Mouse (Mus musculus): ENCODE results near the gene Mrpl53. TPM values are rescaled to one million over a fixed set of nuclear protein-coding genes. Genes with fewer than 3 reads are reported as not detected.
A peak's percentile ranks its signal among the peaks of the same experiment; 100 is the strongest.

Mrpl53 gene
- polyA plus RNA-seq, 1 experiment from 2014 or later, result 133 TPM

- Histone ChIP-seq H3K27ac (replicated peaks) (no peak overlapping the region; the same call in 1 of the 2 replicates), H3K4me1 (replicated peaks) (peaks cover 66% of the 10 kb centered on the region), H3K9me3 (no peaks in the 10 kb centered on the region), H3K27me3 (no peaks in the 10 kb centered on the region), H3K4me3 (no peak overlapping the region), H3K4me2 (no peak overlapping the region), H3K36me3 (peaks cover 32% of the 10 kb centered on the region), H3K9ac (no peak overlapping the region)
- ATAC-seq (ENCODE audit: low read depth), result no peak
- WGBS, result 90% methylated on average over 13 of the region's 13 CpGs
Observed at GRCm38 (mm10) chr6:83117616-83118015, 8.8 kb downstream of the Mrpl53 start.

- H3K9ac ChIP-seq, result no peak overlapping the region
- no peak overlapping the region for H3K4me2 ChIP-seq
- H3K36me3 ChIP-seq, result peaks cover 32% of the 10 kb centered on the region
- 84% methylated on average over 11 of the region's 11 CpGs for WGBS
- H3K27me3 ChIP-seq, result no peaks in the 10 kb centered on the region
- H3K4me3 ChIP-seq, result no peak overlapping the region
- H3K27ac ChIP-seq (replicated peaks), result no peak overlapping the region
- no peak for ATAC-seq (ENCODE audit: low read depth)
- no peaks in the 10 kb centered on the region for H3K9me3 ChIP-seq
- H3K4me1 ChIP-seq (replicated peaks), result peaks cover 73% of the 10 kb centered on the region
Observed at GRCm38 (mm10) chr6:83118369-83118768, 9.5 kb downstream of the Mrpl53 start.

DNA sequence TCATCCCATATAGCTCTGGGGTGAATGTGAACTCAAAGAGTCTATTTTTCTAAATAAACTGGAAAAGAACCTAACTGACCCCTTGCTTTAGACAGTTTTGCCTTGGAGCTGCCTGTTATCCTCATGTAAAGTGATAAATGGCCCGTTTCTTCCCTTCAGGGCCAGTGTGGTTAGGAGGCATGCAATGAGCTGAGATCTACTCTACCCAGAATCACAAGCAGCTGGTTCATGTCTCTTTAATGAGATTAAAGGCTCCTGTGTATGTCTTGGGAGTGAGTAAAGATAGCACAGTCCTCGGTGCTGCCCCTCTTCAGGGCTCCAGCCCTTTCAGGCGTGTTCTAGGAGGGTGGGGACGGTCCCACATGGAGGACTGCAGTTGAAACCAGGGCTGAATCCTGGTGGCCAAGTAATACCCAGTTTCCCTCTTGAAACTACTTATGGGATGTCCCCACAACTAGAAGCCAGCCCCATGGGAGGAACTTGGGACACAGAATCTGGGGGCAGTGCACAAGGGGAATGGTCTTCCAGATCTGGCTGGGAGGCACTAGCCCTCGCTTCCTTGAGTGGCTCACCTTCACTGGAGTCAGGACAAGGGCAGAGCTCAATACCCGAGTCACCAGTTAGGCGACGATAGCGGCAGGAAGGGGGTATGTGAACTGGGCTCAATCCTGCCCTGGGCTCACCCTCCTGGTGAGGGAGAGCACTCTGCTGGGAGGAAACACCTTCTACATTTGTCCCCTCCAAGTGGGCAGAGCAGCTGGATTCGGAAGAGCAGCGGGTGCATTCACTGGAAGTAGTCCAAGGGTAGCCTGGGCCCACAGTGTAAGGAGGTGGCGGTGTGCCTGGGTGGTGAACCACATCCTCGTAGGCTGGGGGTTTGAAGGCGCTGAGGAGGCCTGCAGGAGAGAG lies 10.2 kb downstream of the Mrpl53 start:
- Histone ChIP-seq H3K4me3 (peak overlapping the region; percentile 64), H3K4me1 (replicated peaks) (peaks cover 80% of the 10 kb centered on the region), H3K4me2 (peak overlapping the region; percentile 78), H3K27ac (replicated peaks) (no peak overlapping the region), H3K9me3 (no peaks in the 10 kb centered on the region), H3K27me3 (no peaks in the 10 kb centered on the region), H3K36me3 (peaks cover 32% of the 10 kb centered on the region), H3K9ac (peak overlapping the region; percentile 91)
- 84% methylated on average over 14 of the region's 14 CpGs for whole genome bisulfite sequencing
- ATAC-seq (ENCODE audit: low read depth), result no peak

DNA sequence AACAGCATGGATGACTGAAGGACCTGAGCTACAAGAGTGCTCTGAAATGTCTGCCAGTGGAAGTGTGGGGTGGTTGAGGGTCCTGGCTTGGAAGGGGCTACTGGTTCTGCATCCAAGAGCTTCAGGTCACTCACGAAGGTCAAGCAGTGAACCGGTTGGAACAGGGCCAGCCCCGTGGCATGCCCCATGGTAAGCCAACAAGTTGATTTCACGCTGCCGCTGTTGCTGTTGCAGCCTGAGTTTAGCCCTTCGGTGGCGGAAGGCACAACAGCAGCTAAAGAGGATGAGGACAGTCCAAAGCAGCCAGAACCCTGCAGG lies 10.9 kb downstream of the Mrpl53 start:
- H3K9ac ChIP-seq, result peak overlapping the region; percentile 91
- no peak for ATAC-seq (ENCODE audit: low read depth)
- peak overlapping the region; percentile 78 for H3K4me2 ChIP-seq
- no peaks in the 10 kb centered on the region for H3K27me3 ChIP-seq
- 73% methylated on average over 7 of the region's 7 CpGs for WGBS
- H3K4me3 ChIP-seq, result peak overlapping the region; percentile 64
- H3K4me1 ChIP-seq (replicated peaks), result peaks cover 80% of the 10 kb centered on the region
- H3K36me3 ChIP-seq, result peaks cover 32% of the 10 kb centered on the region
- H3K27ac ChIP-seq (replicated peaks), result no peak overlapping the region; the same call in 1 of the 2 replicates
- H3K9me3 ChIP-seq, result no peaks in the 10 kb centered on the region

DNA sequence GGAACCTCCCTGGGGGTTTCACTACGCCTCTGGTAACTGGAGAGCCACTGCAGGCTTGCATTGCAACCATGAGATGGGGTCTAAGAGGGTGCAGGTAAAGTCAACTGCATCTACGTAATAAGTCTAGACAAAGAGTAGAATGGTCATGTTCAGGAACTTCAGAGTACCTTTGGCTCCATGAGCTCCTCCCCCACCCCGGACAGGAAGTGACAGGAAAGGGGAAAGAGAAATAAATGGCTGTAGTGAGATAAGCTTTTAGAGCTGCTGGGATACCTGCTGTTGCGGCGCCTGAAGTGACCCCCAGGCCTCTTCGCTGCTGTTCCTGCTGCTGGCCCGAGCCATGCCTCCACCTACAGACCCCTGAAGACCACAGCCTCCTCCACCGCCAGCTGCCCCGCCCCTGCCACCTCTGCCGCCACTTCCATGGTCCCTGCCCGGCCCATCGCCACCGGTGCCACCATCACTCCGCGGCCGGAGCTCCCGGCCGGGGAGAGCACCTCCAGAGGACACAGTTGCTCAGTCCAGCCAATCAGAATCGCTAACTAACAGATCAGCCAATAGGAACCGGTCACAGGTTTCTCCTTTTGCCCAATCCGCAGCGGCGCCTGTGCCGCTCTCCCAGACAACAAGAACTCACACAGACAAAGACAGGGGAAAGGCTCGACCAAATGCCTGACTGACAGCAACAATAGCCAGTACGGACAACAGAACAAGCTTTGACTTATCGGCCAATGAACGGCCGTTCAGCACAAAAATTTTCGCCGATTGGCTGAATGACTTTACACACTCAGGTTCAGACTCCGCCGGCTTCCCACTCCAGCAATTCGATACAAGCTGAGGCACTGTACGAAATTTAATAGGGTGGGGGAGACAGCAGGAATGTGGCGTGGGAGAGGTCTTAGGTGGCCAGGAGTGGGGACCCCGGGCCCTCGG lies 12.4 kb downstream of the Mrpl53 start, which contains the start of gene Wbp1:
Gene Wbp1, minus strand, starts transcription at position 630 of the 933 bp plus-strand sequence.
- Histone ChIP-seq H3K9me3 (no peaks in the 10 kb centered on the region), H3K4me3 (peak within 1 kb of the TSS; percentile 64), H3K36me3 (peaks cover 32% of the 10 kb centered on the region), H3K4me1 (replicated peaks) (peaks cover 77% of the 10 kb centered on the region), H3K9ac (peak within 1 kb of the TSS; percentile 91), H3K27ac (replicated peaks) (peak within 1 kb of the TSS; percentile 100), H3K4me2 (peak within 1 kb of the TSS; percentile 78), H3K27me3 (no peaks in the 10 kb centered on the region)
- ATAC-seq (ENCODE audit: low read depth), result peak; percentile 94
- under 1% methylated on average over 38 of the region's 38 CpGs for WGBS

DNA sequence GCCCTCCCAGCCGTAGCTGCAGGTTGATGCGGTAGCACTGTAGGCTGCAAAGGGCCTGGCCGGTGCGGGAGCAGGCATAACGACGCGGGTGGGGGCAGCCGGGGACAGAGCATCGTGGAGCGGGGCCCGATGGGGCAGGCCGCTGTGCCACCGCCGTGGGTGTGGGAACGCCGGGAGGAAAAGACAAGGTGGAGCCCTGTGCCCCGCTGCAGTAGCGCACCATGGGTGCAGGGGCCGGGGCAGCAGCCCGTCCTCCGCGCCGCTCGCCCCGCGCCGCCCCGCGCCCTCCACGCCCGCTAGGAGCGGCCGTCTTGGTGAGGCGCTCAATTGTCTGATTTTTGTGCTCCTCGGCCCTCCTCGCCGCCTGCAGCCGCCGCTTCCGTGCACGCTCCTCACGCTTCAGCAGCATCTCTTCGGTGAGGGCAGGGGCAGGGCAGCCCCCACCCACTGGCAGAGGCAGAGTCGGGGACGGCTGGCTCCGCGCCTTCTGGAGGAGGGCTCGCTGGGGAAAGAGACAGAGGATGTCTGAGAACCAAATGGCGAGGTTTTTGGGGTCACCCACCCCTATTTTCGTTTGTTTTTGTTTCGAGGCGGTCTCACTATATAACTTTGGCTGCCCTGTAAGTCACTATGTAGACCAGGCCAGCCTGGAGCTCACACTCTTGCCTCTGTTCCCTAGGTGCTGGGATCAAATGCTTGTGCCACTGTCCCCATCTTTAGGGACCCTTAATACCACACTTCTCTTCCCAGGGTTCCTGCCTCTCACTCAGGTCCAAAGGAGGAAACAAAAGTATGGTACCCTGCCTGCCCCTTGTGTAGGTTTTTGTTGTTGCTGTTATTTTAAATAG lies 13.2 kb downstream of the Mrpl53 start:
- Histone ChIP-seq H3K4me1 (replicated peaks) (peaks cover 68% of the 10 kb centered on the region), H3K4me2 (peak overlapping the region; percentile 78), H3K4me3 (peak overlapping the region; percentile 64), H3K9ac (peak overlapping the region; percentile 85), H3K9me3 (no peaks in the 10 kb centered on the region), H3K27me3 (no peaks in the 10 kb centered on the region), H3K27ac (replicated peaks) (peak overlapping the region; percentile 100), H3K36me3 (peaks cover 28% of the 10 kb centered on the region)
- peak; percentile 13; the same call in 1 of the 2 replicates for ATAC-seq (ENCODE audit: low read depth)
- 2% methylated on average over 47 of the region's 52 CpGs for WGBS

DNA sequence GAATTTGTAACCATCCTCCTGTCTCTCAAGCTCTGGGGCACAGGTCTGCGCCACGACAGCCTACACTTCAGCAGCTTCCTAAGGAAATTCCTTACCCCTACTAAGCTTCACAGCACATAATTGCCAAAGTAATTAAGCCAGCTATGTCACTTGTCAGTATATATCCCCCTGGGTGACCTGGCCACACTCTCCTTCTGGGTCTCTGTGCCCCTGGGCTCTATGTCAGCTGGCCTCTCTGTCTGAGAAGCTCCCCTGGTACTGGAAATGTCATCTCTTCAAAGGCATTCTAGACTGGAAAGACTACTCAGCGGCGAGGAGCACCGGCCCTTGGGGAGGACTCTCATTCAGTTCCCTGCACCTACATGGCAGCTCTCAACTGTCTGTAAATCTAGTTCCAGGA lies 14.1 kb downstream of the Mrpl53 start:
- 60% methylated on average over 5 of the region's 5 CpGs for WGBS
- H3K27ac ChIP-seq (replicated peaks), result peak overlapping the region; percentile 100
- H3K9me3 ChIP-seq, result no peaks in the 10 kb centered on the region
- peak overlapping the region; percentile 85 for H3K9ac ChIP-seq
- H3K4me3 ChIP-seq, result peak overlapping the region; percentile 64
- ATAC-seq (ENCODE audit: low read depth), result no peak
- no peaks in the 10 kb centered on the region for H3K27me3 ChIP-seq
- peaks cover 59% of the 10 kb centered on the region for H3K4me1 ChIP-seq (replicated peaks)
- peaks cover 19% of the 10 kb centered on the region for H3K36me3 ChIP-seq
- H3K4me2 ChIP-seq, result peak overlapping the region; percentile 78

GRCm38 (mm10) chr6:83124851-83125312 lies 16.0 kb downstream of the Mrpl53 start:
- H3K9ac ChIP-seq, result peak overlapping the region; percentile 78
- no peaks in the 10 kb centered on the region for H3K27me3 ChIP-seq
- peak overlapping the region; percentile 74 for H3K4me3 ChIP-seq
- WGBS, result under 1% methylated on average over 30 of the region's 30 CpGs
- no peaks in the 10 kb centered on the region for H3K9me3 ChIP-seq
- peak overlapping the region; percentile 92 for H3K4me2 ChIP-seq
- no peaks in the 10 kb centered on the region for H3K36me3 ChIP-seq
- H3K4me1 ChIP-seq (replicated peaks), result peaks cover 41% of the 10 kb centered on the region
- ATAC-seq (ENCODE audit: low read depth), result peak; percentile 2; the same call in 1 of the 2 replicates
- peak overlapping the region; percentile 61 for H3K27ac ChIP-seq (replicated peaks)

DNA sequence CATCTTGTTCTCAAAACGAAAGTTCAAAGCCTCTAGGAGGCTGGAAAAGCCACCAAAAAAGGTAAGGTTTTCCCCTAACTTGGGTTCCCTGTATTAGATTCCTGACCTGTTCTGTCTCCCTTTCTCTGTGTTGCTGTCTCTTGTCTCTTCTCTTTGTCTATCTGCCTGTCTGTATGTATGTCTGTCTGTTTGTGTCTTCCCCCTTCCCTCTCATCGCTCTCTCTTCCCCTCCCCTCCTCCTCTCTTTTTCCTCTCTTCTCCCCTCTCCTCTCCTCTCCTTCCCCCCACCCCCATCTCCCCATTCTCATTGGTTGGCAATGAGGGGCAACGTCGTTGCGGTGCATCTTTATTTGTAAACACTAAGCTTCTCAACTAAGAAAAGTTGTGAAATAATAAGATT lies 16.5 kb downstream of the Mrpl53 start, which contains the start of gene Ino80b:
Gene Ino80b, minus strand, starts transcription at position 101 of the 400 bp plus-strand sequence.
- no peak for ATAC-seq (ENCODE audit: low read depth)
- no peaks in the 10 kb centered on the region for H3K9me3 ChIP-seq
- peak within 1 kb of the TSS; percentile 61 for H3K27ac ChIP-seq (replicated peaks)
- H3K4me1 ChIP-seq (replicated peaks), result peaks cover 36% of the 10 kb centered on the region
- H3K4me2 ChIP-seq, result peak within 1 kb of the TSS; percentile 92
- peak within 1 kb of the TSS; percentile 78 for H3K9ac ChIP-seq
- peak within 1 kb of the TSS; percentile 74 for H3K4me3 ChIP-seq
- no peaks in the 10 kb centered on the region for H3K36me3 ChIP-seq
- no peaks in the 10 kb centered on the region for H3K27me3 ChIP-seq
- WGBS, result 29% methylated on average over 5 of the region's 5 CpGs

GRCm38 (mm10) chr6:83127419-83127818 lies 18.6 kb downstream of the Mrpl53 start:
- Histone ChIP-seq H3K4me2 (no peak overlapping the region), H3K27me3 (no peaks in the 10 kb centered on the region), H3K9me3 (no peaks in the 10 kb centered on the region), H3K4me1 (replicated peaks) (peaks cover 27% of the 10 kb centered on the region), H3K4me3 (no peak overlapping the region), H3K36me3 (no peaks in the 10 kb centered on the region), H3K9ac (no peak overlapping the region), H3K27ac (replicated peaks) (no peak overlapping the region)
- 93% methylated on average over 5 of the region's 5 CpGs for WGBS
- ATAC-seq (ENCODE audit: low read depth), result no peak

GRCm38 (mm10) chr6:83131469-83132034 lies 22.7 kb downstream of the Mrpl53 start:
- no peak overlapping the region for H3K4me2 ChIP-seq
- H3K27ac ChIP-seq (replicated peaks), result no peak overlapping the region
- H3K36me3 ChIP-seq, result no peaks in the 10 kb centered on the region
- H3K27me3 ChIP-seq, result peaks cover 16% of the 10 kb centered on the region
- H3K4me1 ChIP-seq (replicated peaks), result peaks cover 15% of the 10 kb centered on the region
- no peaks in the 10 kb centered on the region for H3K9me3 ChIP-seq
- no peak overlapping the region for H3K4me3 ChIP-seq
- 82% methylated on average over 6 of the region's 6 CpGs for WGBS
- no peak overlapping the region for H3K9ac ChIP-seq
- ATAC-seq (ENCODE audit: low read depth), result no peak
